11 mouse cellular contexts compared by ENCODE assay signal in genomic region chr15:83332373-83332772, GRCm38 (mm10). TPM values are rescaled to one million over a fixed set of nuclear protein-coding genes. Genes with fewer than 3 reads are reported as not detected.
A peak's percentile ranks its signal among the peaks of the same experiment; 100 is the strongest.
DNase-seq lines count a peak whose midpoint lies in the region; ATAC-seq and TF ChIP-seq lines count a peak whose summit lies in the region.
"Had no signal": no experiment of that assay in that cellular context is flagged by ENCODE, and none has a peak within 500 bp of the region (broad histone marks: within the 10 kb centered on the region; RNA-seq: fewer than 3 reads in every experiment).

No protein-coding gene starts in this region.

- no peak overlapping the region for H3K4me3 ChIP-seq in intestine, postnatal 0 days (ENCODE audit: low read depth, low read length)
- no peak overlapping the region for H3K4me3 ChIP-seq in intestine, embryonic 16.5 days (ENCODE audit: low read length)
- no peak overlapping the region for H3K4me3 ChIP-seq in bone marrow, adult 2 months (replicated peaks; ENCODE audit: control insufficient read depth, low read depth, low read length)
- H3K4me3 ChIP-seq in stomach, postnatal 0 days (ENCODE audit: low read depth, low read length): no peak overlapping the region
- no peak overlapping the region for H3K4me3 ChIP-seq in midbrain, embryonic 11.5 days (ENCODE audit: low read depth, low read length)
- H3K4me3 ChIP-seq: hindbrain, embryonic 15.5 days had no signal

- no peak for TF ChIP-seq POLR2A in bone marrow, adult 2 months (IDR thresholded peaks at IDR 0.05; ENCODE audit: borderline replicate concordance, control insufficient read depth, low read depth, low read length)

- no peaks in the 10 kb centered on the region for H3K27me3 ChIP-seq in intestine, postnatal 0 days (replicated peaks; ENCODE audit: control insufficient read depth, insufficient read depth, low read length)
- no peaks in the 10 kb centered on the region for H3K27me3 ChIP-seq in intestine, embryonic 16.5 days (replicated peaks; ENCODE audit: control insufficient read depth, insufficient read depth, low read length)
- H3K27me3 ChIP-seq in stomach, postnatal 0 days (ENCODE audit: control insufficient read depth, insufficient read depth, low read length): no peaks in the 10 kb centered on the region
- no peaks in the 10 kb centered on the region for H3K27me3 ChIP-seq in midbrain, embryonic 11.5 days (ENCODE audit: control insufficient read depth, insufficient read depth, low read length)
- H3K27me3 ChIP-seq: hindbrain, embryonic 15.5 days had no signal

- peaks cover 78% of the 10 kb centered on the region for H3K36me3 ChIP-seq in intestine, postnatal 0 days (ENCODE audit: control insufficient read depth, insufficient read depth)
- peaks cover 23% of the 10 kb centered on the region for H3K36me3 ChIP-seq in intestine, embryonic 16.5 days (ENCODE audit: control insufficient read depth, insufficient read depth, low read length)
- peaks cover 41% of the 10 kb centered on the region for H3K36me3 ChIP-seq in stomach, postnatal 0 days (ENCODE audit: control insufficient read depth, insufficient read depth, low read length)
- H3K36me3 ChIP-seq in midbrain, embryonic 11.5 days (ENCODE audit: control insufficient read depth, insufficient read depth, low read length): no peaks in the 10 kb centered on the region

- DNase-seq in retina, embryonic 14.5 days (ENCODE audit: low spot score): peak; percentile 24
- no peak for DNase-seq in retina, postnatal 1 day
- DNase-seq in stomach, postnatal 0 days (ENCODE audit: low spot score): peak; percentile 45
- DNase-seq in midbrain, embryonic 11.5 days (ENCODE audit: low spot score, missing footprints): no peak
- no peak for DNase-seq in thymus, postnatal 4 days
- DNase-seq: cerebellum, adult 9-11 months had no signal

- no peak for ATAC-seq in intestine, postnatal 0 days
- no peak for ATAC-seq in intestine, embryonic 16.5 days
- ATAC-seq in stomach, postnatal 0 days (ENCODE audit: low FRiP score, low TSS enrichment): no peak; the same call in 1 of the 2 replicates
- ATAC-seq in midbrain, embryonic 11.5 days (ENCODE audit: low FRiP score): no peak
- ATAC-seq: activated CD4-positive, CD25-positive, alpha-beta regulatory T cell, adult 4 months had no signal

- no peak for TF ChIP-seq EP300 in stomach, postnatal 0 days (optimal IDR thresholded peaks at IDR 0.05)

- 86% methylated on average over 3 of the region's 3 CpGs for WGBS in intestine, postnatal 0 days
- 81% methylated on average over 3 of the region's 3 CpGs for WGBS in intestine, embryonic 16.5 days
- WGBS in bone marrow, adult 2 months: 90% methylated on average over 3 of the region's 3 CpGs
- 85% methylated on average over 3 of the region's 3 CpGs for WGBS in stomach, postnatal 0 days
- 69% methylated on average over 3 of the region's 3 CpGs for WGBS in midbrain, embryonic 11.5 days

- no peak overlapping the region for H3K9ac ChIP-seq in intestine, postnatal 0 days (ENCODE audit: low read depth, low read length)
- no peak overlapping the region for H3K9ac ChIP-seq in intestine, embryonic 16.5 days (ENCODE audit: low read depth, low read length)
- no peak overlapping the region for H3K9ac ChIP-seq in stomach, postnatal 0 days (ENCODE audit: low read length)
- H3K9ac ChIP-seq in midbrain, embryonic 11.5 days (ENCODE audit: low read length): no peak overlapping the region
- H3K9ac ChIP-seq: hindbrain, embryonic 15.5 days had no signal

- peak; percentile 70 for TF ChIP-seq CTCF in intestine, postnatal 0 days (IDR thresholded peaks at IDR 0.05; ENCODE audit: low read depth)
- peak; percentile 20; the same call in 1 of the 2 replicates for TF ChIP-seq CTCF in bone marrow, adult 2 months (IDR thresholded peaks at IDR 0.05; ENCODE audit: control insufficient read depth, insufficient read depth, low read length)
- peak; percentile 73 for TF ChIP-seq CTCF in stomach, postnatal 0 days (IDR thresholded peaks at IDR 0.05; ENCODE audit: low read depth)

- H3K27ac ChIP-seq in intestine, postnatal 0 days (ENCODE audit: low read depth, low read length): no peak overlapping the region
- no peak overlapping the region for H3K27ac ChIP-seq in intestine, embryonic 16.5 days (ENCODE audit: low read length)
- H3K27ac ChIP-seq in bone marrow, adult 2 months (ENCODE audit: control insufficient read depth, insufficient read depth, low read depth, low read length, poor library complexity): no peak overlapping the region
- no peak overlapping the region for H3K27ac ChIP-seq in stomach, postnatal 0 days (replicated peaks)
- H3K27ac ChIP-seq in midbrain, embryonic 11.5 days (ENCODE audit: low read depth, low read length): no peak overlapping the region
- H3K27ac ChIP-seq: hindbrain, embryonic 15.5 days had no signal

- H3K4me1 ChIP-seq in intestine, postnatal 0 days (replicated peaks; ENCODE audit: control insufficient read depth, insufficient read depth, low read length): no peaks in the 10 kb centered on the region
- no peaks in the 10 kb centered on the region for H3K4me1 ChIP-seq in intestine, embryonic 16.5 days (ENCODE audit: control insufficient read depth, insufficient read depth, low read length)
- no peaks in the 10 kb centered on the region for H3K4me1 ChIP-seq in bone marrow, adult 2 months (ENCODE audit: control insufficient read depth, insufficient read depth, low read length)
- H3K4me1 ChIP-seq in stomach, postnatal 0 days (replicated peaks; ENCODE audit: control insufficient read depth, insufficient read depth): no peaks in the 10 kb centered on the region
- no peaks in the 10 kb centered on the region for H3K4me1 ChIP-seq in midbrain, embryonic 11.5 days (ENCODE audit: control insufficient read depth, insufficient read depth, low read length)
- H3K4me1 ChIP-seq: hindbrain, embryonic 15.5 days had no signal

- H3K4me2 ChIP-seq in intestine, postnatal 0 days (replicated peaks; ENCODE audit: low read depth): no peak overlapping the region
- no peak overlapping the region for H3K4me2 ChIP-seq in intestine, embryonic 16.5 days (ENCODE audit: low read depth, low read length)
- H3K4me2 ChIP-seq in stomach, postnatal 0 days (replicated peaks; ENCODE audit: low read depth): no peak overlapping the region
- H3K4me2 ChIP-seq in midbrain, embryonic 11.5 days: no peak overlapping the region
- H3K4me2 ChIP-seq: hindbrain, embryonic 15.5 days had no signal

- H3K9me3 ChIP-seq in intestine, postnatal 0 days (ENCODE audit: control insufficient read depth): no peaks in the 10 kb centered on the region
- H3K9me3 ChIP-seq in intestine, embryonic 16.5 days (ENCODE audit: control insufficient read depth, low read length): no peaks in the 10 kb centered on the region
- H3K9me3 ChIP-seq in stomach, postnatal 0 days (ENCODE audit: control insufficient read depth, low read length): no peaks in the 10 kb centered on the region
- no peaks in the 10 kb centered on the region for H3K9me3 ChIP-seq in midbrain, embryonic 11.5 days (ENCODE audit: control insufficient read depth, low read length)
- H3K9me3 ChIP-seq: hindbrain, embryonic 15.5 days had no signal

RNA-seq across cellular contexts. Expression of gene Arfgap3, which starts 17.7 kb away (rescaled TPM):
- polyA plus RNA-seq in intestine, postnatal 0 days (2015; fragmentation: Nextera tagmentation; extraction: Ambion mirVana): 119 and 124 TPM in 2 replicates
- 77.9 and 86.6 TPM in 2 replicates for polyA plus RNA-seq in intestine, embryonic 16.5 days (2015; fragmentation: Nextera tagmentation; extraction: Ambion mirVana)
- polyA plus RNA-seq in bone marrow, adult 2 months (2011; ENCODE audit: insufficient read depth, insufficient read length, low replicate concordance, missing spikeins): 7.5 and 12.1 TPM in 2 replicates
- 57.0 and 60.3 TPM in 2 replicates for polyA plus RNA-seq in stomach, postnatal 0 days (2015; fragmentation: Nextera tagmentation; extraction: Ambion mirVana)
- 36.1 and 37.9 TPM in 2 replicates for polyA plus RNA-seq in midbrain, embryonic 11.5 days (2014; fragmentation: Nextera tagmentation; extraction: Ambion mirVana)

Comparison
In these comparisons a context has a peak if more than half of its experiments do, and no peak if none do; other contexts are left out.
1. DNase-seq: peak in retina, embryonic 14.5 days (single experiment) and stomach, postnatal 0 days (single experiment); none in retina, postnatal 1 day (single experiment), midbrain, embryonic 11.5 days (single experiment) and thymus, postnatal 4 days (single experiment).
2. CTCF ChIP-seq: peak in every context shown above with its lines; median percentile 73 in stomach, postnatal 0 days; 70 in intestine, postnatal 0 days; 20 in bone marrow, adult 2 months.